Mouse (Mus musculus) megakaryocyte, embryonic 14.5 days (primary cell): ENCODE measurements around the gene Agap3.

Experiments
- FLI1 ChIP-seq: IDR thresholded peaks from 2 replicates; pipeline ENCODE4 v1.6.1; 2012; ENCODE audit warnings: low read length, inconsistent platforms, mixed read lengths
- GATA1 ChIP-seq: IDR thresholded peaks from 3 replicates; pipeline ENCODE4 v1.6.1; 2012; ENCODE audit warnings: mixed read lengths, low read length, inconsistent platforms, borderline replicate concordance

- TF ChIP-seq GATA1 (no peak), FLI1 (no peak)
Measured at GRCm38 (mm10) chr5:24426037-24426432, 25.9 kb upstream of the Agap3 start.
